Mouse (Mus musculus) limb, embryonic 14.5 days (tissue): Measurements from ENCODE around the gene Sun2. TPM values are rescaled to one million over a fixed set of nuclear protein-coding genes. Genes with fewer than 3 reads are reported as not detected.

Experiments
- ATAC-seq: fragments of 200-750 bp; cut with Nextera tagmentation; 2 replicates; pipeline ENCODE4 v1.8.0; 2017; ENCODE audit warnings: low read depth, moderate number of reproducible peaks, moderate TSS enrichment; ENCODE audit not compliant: low FRiP score
- DNase-seq: peaks from one replicate; pipeline ENCODE4 v3.0.0-alpha.2; 2015; ENCODE audit warnings: low spot score
- H3K27ac ChIP-seq: fragments of 300-500 bp; sonication (generic); replicated peaks from 2 replicates; pipeline ENCODE4 v1.5.1; 2014; ENCODE audit warnings: low read depth, mild to moderate bottlenecking, low read length, moderate library complexity, mixed read lengths
- H3K27me3 ChIP-seq: fragments of 300-500 bp; sonication (generic); 2 replicates; pipeline ENCODE4 v1.6.1; 2014; ENCODE audit warnings: low read length, mixed read lengths; ENCODE audit not compliant: control insufficient read depth, insufficient read depth
- H3K36me3 ChIP-seq: fragments of 300-500 bp; sonication (generic); 2 replicates; pipeline ENCODE4 v1.6.1; 2014; ENCODE audit warnings: mild to moderate bottlenecking, low read length, moderate library complexity, mixed read lengths; ENCODE audit not compliant: control insufficient read depth, insufficient read depth
- H3K4me1 ChIP-seq: fragments of 300-500 bp; sonication (generic); 2 replicates; pipeline ENCODE4 v1.6.1; 2014; ENCODE audit warnings: antibody characterized with exemption, low read length, mixed read lengths; ENCODE audit not compliant: control insufficient read depth, insufficient read depth
- H3K4me2 ChIP-seq: fragments of 300-500 bp; sonication (generic); replicated peaks from 2 replicates; pipeline ENCODE4 v1.6.1; 2014; ENCODE audit warnings: low read depth, mild to moderate bottlenecking, low read length, moderate library complexity; ENCODE audit not compliant: severe bottlenecking
- H3K4me3 ChIP-seq: fragments of 300-500 bp; sonication (generic); replicated peaks from 2 replicates; pipeline ENCODE4 v1.5.1; 2014; ENCODE audit warnings: low read length
- H3K9ac ChIP-seq: fragments of 300-500 bp; sonication (generic); 2 replicates; pipeline ENCODE4 v1.6.1; 2014; ENCODE audit warnings: mild to moderate bottlenecking, low read depth, low read length, moderate library complexity; ENCODE audit not compliant: severe bottlenecking
- H3K9me3 ChIP-seq: fragments of 300-500 bp; sonication (generic); 2 replicates; pipeline ENCODE4 v1.6.1; 2016; ENCODE audit warnings: low read length; ENCODE audit not compliant: control insufficient read depth
- POLR2A ChIP-seq: fragments of 200-500 bp; IDR thresholded peaks from 2 replicates; pipeline ENCODE4 v1.8.0; 2012; ENCODE audit warnings: inconsistent platforms, mild to moderate bottlenecking, moderate library complexity, borderline replicate concordance; ENCODE audit not compliant: insufficient read depth, insufficient read length; ENCODE audit errors: extremely low read depth
- WGBS: fragments of 180-500 bp; shearing (Covaris S2); extraction: QIAGEN DNeasy Blood & Tissue Kit; methylation state at CpG from one replicate; pipeline ENCODE4 v1.1.7; 2014; 5-methylcytosine and 5-hydroxymethylcytosine counted together
- polyA plus RNA-seq, 2 experiments: library from polyadenylated mRNA; depleted of rRNA in 1 of 2; stranded (reverse) in 1 of 2; unstranded in 1 of 2; fragments of >200 nt; fragmentation: Nextera tagmentation in 1 of 2; extraction: Ambion mirVana in 1 of 2; gene quantifications; 2 replicates each; pipeline versions ENCODE4 v1.2.1 to v1.2.3; 2012 to 2014

Gene Sun2
- polyA plus RNA-seq, 2 experiments, result 6.9 to 37.9 TPM

GRCm38 (mm10) chr15:79697011-79697410, 45.3 kb downstream of the Sun2 start:
- Histone ChIP-seq H3K27ac (no peak overlapping the region), H3K9ac (no peak overlapping the region), H3K4me2 (no peak overlapping the region), H3K4me3 (no peak overlapping the region), H3K4me1 (peaks cover 11% of the 10 kb centered on the region), H3K9me3 (no peaks in the 10 kb centered on the region), H3K27me3 (no peaks in the 10 kb centered on the region), H3K36me3 (peaks cover 19% of the 10 kb centered on the region)
- DNase-seq (no peak), ATAC-seq (no peak)
- 84% methylated on average over 6 of the region's 6 CpGs for WGBS
- no peak for TF ChIP-seq POLR2A

- Histone ChIP-seq H3K9ac (no peak overlapping the region), H3K27ac (no peak overlapping the region), H3K4me3 (no peak overlapping the region), H3K4me1 (peaks cover 17% of the 10 kb centered on the region), H3K4me2 (no peak overlapping the region), H3K27me3 (no peaks in the 10 kb centered on the region), H3K36me3 (peaks cover 19% of the 10 kb centered on the region), H3K9me3 (no peaks in the 10 kb centered on the region)
- no peak for DNase-seq
- ATAC-seq, result no peak
- no peak for TF ChIP-seq POLR2A
- WGBS, result 86% methylated on average over 2 of the region's 2 CpGs
Measured at GRCm38 (mm10) chr15:79696508-79696907, 45.8 kb downstream of the Sun2 start.

GRCm38 (mm10) chr15:79695516-79695915, 46.8 kb downstream of the Sun2 start:
- no peaks in the 10 kb centered on the region for H3K27me3 ChIP-seq
- WGBS, result 69% methylated on average over 3 of the region's 3 CpGs
- peaks cover 19% of the 10 kb centered on the region for H3K36me3 ChIP-seq
- no peak overlapping the region for H3K4me3 ChIP-seq
- H3K4me2 ChIP-seq, result no peak overlapping the region
- no peak overlapping the region for H3K27ac ChIP-seq
- peaks cover 17% of the 10 kb centered on the region for H3K4me1 ChIP-seq
- ATAC-seq, result no peak
- no peaks in the 10 kb centered on the region for H3K9me3 ChIP-seq
- no peak overlapping the region for H3K9ac ChIP-seq
- DNase-seq, result no peak
- TF ChIP-seq POLR2A, result no peak

- H3K9me3 ChIP-seq, result no peaks in the 10 kb centered on the region
- ATAC-seq (no peak), DNase-seq (no peak)
- H3K9ac ChIP-seq, result no peak overlapping the region
- H3K4me1 ChIP-seq, result peaks cover 19% of the 10 kb centered on the region
- H3K36me3 ChIP-seq, result peaks cover 19% of the 10 kb centered on the region
- no peak overlapping the region for H3K4me2 ChIP-seq
- 90% methylated on average over 4 of the region's 4 CpGs for WGBS
- H3K27me3 ChIP-seq, result no peaks in the 10 kb centered on the region
- H3K27ac ChIP-seq, result no peak overlapping the region
- no peak overlapping the region for H3K4me3 ChIP-seq
- no peak for TF ChIP-seq POLR2A
Measured at GRCm38 (mm10) chr15:79694512-79694911, 47.8 kb downstream of the Sun2 start.

- Histone ChIP-seq H3K4me2 (no peak overlapping the region), H3K4me3 (no peak overlapping the region), H3K27me3 (no peaks in the 10 kb centered on the region), H3K9me3 (no peaks in the 10 kb centered on the region), H3K9ac (no peak overlapping the region), H3K27ac (no peak overlapping the region), H3K36me3 (peaks cover 15% of the 10 kb centered on the region), H3K4me1 (peaks cover 19% of the 10 kb centered on the region)
- DNase-seq (no peak), ATAC-seq (no peak)
- no peak for TF ChIP-seq POLR2A
- WGBS, result 79% methylated on average over 11 of the region's 11 CpGs
Measured at GRCm38 (mm10) chr15:79693740-79694139, 48.6 kb downstream of the Sun2 start.

GRCm38 (mm10) chr15:79692334-79692733, 50.0 kb downstream of the Sun2 start:
- no peak overlapping the region for H3K9ac ChIP-seq
- no peak overlapping the region for H3K4me3 ChIP-seq

More at GRCm38 (mm10) chr15:79692334-79692733, 50.0 kb downstream of the Sun2 start:
- peaks cover 23% of the 10 kb centered on the region for H3K4me1 ChIP-seq
- H3K9me3 ChIP-seq, result no peaks in the 10 kb centered on the region
- DNase-seq, result no peak
- TF ChIP-seq POLR2A, result no peak
- no peak overlapping the region for H3K27ac ChIP-seq
- no peak for ATAC-seq
- peaks cover 15% of the 10 kb centered on the region for H3K36me3 ChIP-seq
- no peaks in the 10 kb centered on the region for H3K27me3 ChIP-seq
- no peak overlapping the region for H3K4me2 ChIP-seq
- 53% methylated on average over 5 of the region's 5 CpGs for WGBS
